Mouse (Mus musculus) myocyte (in vitro differentiated cells): ENCODE data around the gene Ctdspl2.

ENCODE experiments used
- CEBPB ChIP-seq: IDR thresholded peaks from 2 replicates; pipeline ENCODE4 v1.6.1; 2011; ENCODE audit warnings: mild to moderate bottlenecking, moderate library complexity; ENCODE audit not compliant: poor library complexity, insufficient read depth, severe bottlenecking
- MAX ChIP-seq: IDR thresholded peaks from one replicate; pipeline ENCODE4 v1.6.1; 2011; ENCODE audit warnings: low read depth, mild to moderate bottlenecking, control low read depth
- POLR2A ChIP-seq: IDR thresholded peaks from one replicate; pipeline ENCODE4 v1.6.1; 2011; ENCODE audit warnings: low read depth, mild to moderate bottlenecking, control low read depth, moderate library complexity; ENCODE audit not compliant: insufficient read length
- SRF ChIP-seq: IDR thresholded peaks from one replicate; pipeline ENCODE4 v1.6.1; 2011; ENCODE audit warnings: low read depth; ENCODE audit not compliant: control insufficient read depth, insufficient read length
- TCF12 ChIP-seq: IDR thresholded peaks from one replicate; pipeline ENCODE4 v1.6.1; 2011; ENCODE audit warnings: mild to moderate bottlenecking, control low read depth; ENCODE audit not compliant: poor library complexity, insufficient read depth, severe bottlenecking

DNA sequence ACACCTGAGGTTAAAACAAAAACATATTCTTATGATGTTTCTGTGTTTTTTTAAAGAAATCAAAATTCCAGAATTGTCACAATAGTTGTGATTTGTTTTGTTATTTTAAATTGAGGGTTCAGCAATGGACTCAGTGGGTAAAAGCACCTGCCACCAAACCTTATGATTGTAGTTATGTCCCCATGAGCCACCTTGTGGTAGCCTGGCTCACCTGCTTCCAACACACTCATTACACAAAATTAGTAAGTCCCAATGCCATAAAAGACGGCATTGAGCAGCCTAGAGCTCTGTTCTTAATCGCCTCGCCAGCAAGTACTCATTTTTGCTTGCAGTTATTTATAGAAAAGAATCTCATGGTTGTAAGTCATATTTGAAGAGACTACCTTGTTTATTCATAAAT lies 45.8 kb upstream of the Ctdspl2 start:
- no peak for TF ChIP-seq POLR2A
- TF ChIP-seq CEBPB: no peak
- no peak for TF ChIP-seq SRF
- TF ChIP-seq MAX: no peak
- TF ChIP-seq TCF12: no peak
